Mouse (Mus musculus) olfactory bulb, adult 2 months (tissue): Measurements from ENCODE around the gene Drp2.

ENCODE experiments used
- CTCF ChIP-seq: fragments of 200-500 bp; IDR thresholded peaks from 2 replicates; pipeline ENCODE4 v1.5.1; 2012; ENCODE audit warnings: low read depth, mild to moderate bottlenecking, low read length, moderate library complexity; ENCODE audit not compliant: insufficient read depth
- POLR2A ChIP-seq: fragments of 200-500 bp; IDR thresholded peaks from 2 replicates; pipeline ENCODE4 v1.6.1; 2012; ENCODE audit warnings: mild to moderate bottlenecking, low read depth, low read length, moderate library complexity; ENCODE audit not compliant: insufficient read depth

GRCm38 (mm10) chrX:134426819-134427218, 22.5 kb downstream of the Drp2 start:
- TF ChIP-seq CTCF (no peak), POLR2A (no peak)
